Mouse (Mus musculus): ENCODE results near the gene Meis3. TPM values are rescaled to one million over a fixed set of nuclear protein-coding genes. Genes with fewer than 3 reads are reported as not detected.
A peak's percentile ranks its signal among the peaks of the same experiment; 100 is the strongest.

The Meis3 gene
- polyA plus RNA-seq, 1 experiment, result 4.5 TPM

- H3K36me3 ChIP-seq (ENCODE audit: control insufficient read depth, insufficient read depth), result no peaks in the 10 kb centered on the region
- no peak overlapping the region for H3K4me3 ChIP-seq (ENCODE audit: insufficient read depth, poor library complexity, severe bottlenecking)
- no peak overlapping the region for H3ac ChIP-seq (ENCODE audit: control insufficient read depth, insufficient read length, low read depth)
- no peaks in the 10 kb centered on the region for H3K79me2 ChIP-seq (ENCODE audit: control insufficient read depth, insufficient read depth)
- H3K27me3 ChIP-seq (ENCODE audit: control insufficient read depth, insufficient read depth, insufficient read length), result peaks cover 27% of the 10 kb centered on the region
- no peaks in the 10 kb centered on the region for H3K79me3 ChIP-seq (ENCODE audit: low read depth)
- TF ChIP-seq CEBPB (IDR thresholded peaks at IDR 0.05; ENCODE audit: low read depth), result no peak
- TF ChIP-seq CTCF (IDR thresholded peaks at IDR 0.05; ENCODE audit: control insufficient read depth, insufficient read depth, insufficient read length), result no peak
- no peak for TF ChIP-seq MAX (IDR thresholded peaks at IDR 0.05)
- no peak for TF ChIP-seq MYOG (IDR thresholded peaks at IDR 0.05; ENCODE audit: control insufficient read depth, extremely low read depth, insufficient read length)
- TF ChIP-seq FOSL1 (IDR thresholded peaks at IDR 0.05; ENCODE audit: insufficient read depth, low read length, poor library complexity, severe bottlenecking), result no peak
- no peak for TF ChIP-seq USF1 (IDR thresholded peaks at IDR 0.05; ENCODE audit: low read depth)
- no peak for TF ChIP-seq MYOD1 (IDR thresholded peaks at IDR 0.05; ENCODE audit: control insufficient read depth, insufficient read length, low read depth)
These were observed 28.1 kb upstream of the Meis3 start for GRCm38 (mm10) chr7:16146489-16147410.

- H3K36me3 ChIP-seq (ENCODE audit: control insufficient read depth, insufficient read depth), result no peaks in the 10 kb centered on the region
- H3ac ChIP-seq (ENCODE audit: control insufficient read depth, insufficient read length, low read depth), result no peak overlapping the region
- no peaks in the 10 kb centered on the region for H3K79me3 ChIP-seq (ENCODE audit: low read depth)
- H3K4me3 ChIP-seq (ENCODE audit: insufficient read depth, poor library complexity, severe bottlenecking), result no peak overlapping the region
- H3K79me2 ChIP-seq (ENCODE audit: control insufficient read depth, insufficient read depth), result no peaks in the 10 kb centered on the region
- H3K27me3 ChIP-seq (ENCODE audit: control insufficient read depth, insufficient read depth, insufficient read length), result peaks cover 30% of the 10 kb centered on the region
- no peak for TF ChIP-seq FOSL1 (IDR thresholded peaks at IDR 0.05; ENCODE audit: insufficient read depth, low read length, poor library complexity, severe bottlenecking)
- no peak for TF ChIP-seq MYOD1 (IDR thresholded peaks at IDR 0.05; ENCODE audit: control insufficient read depth, insufficient read length, low read depth)
- TF ChIP-seq USF1 (IDR thresholded peaks at IDR 0.05; ENCODE audit: low read depth), result no peak
- TF ChIP-seq MAX (IDR thresholded peaks at IDR 0.05), result no peak
- no peak for TF ChIP-seq CTCF (IDR thresholded peaks at IDR 0.05; ENCODE audit: control insufficient read depth, insufficient read depth, insufficient read length)
These were observed 27.2 kb upstream of the Meis3 start for GRCm38 (mm10) chr7:16147643-16148042.

- TF ChIP-seq CEBPB (IDR thresholded peaks at IDR 0.05; ENCODE audit: low read depth) (no peak), CTCF (IDR thresholded peaks at IDR 0.05; ENCODE audit: control insufficient read depth, insufficient read depth, insufficient read length) (no peak), MYOD1 (IDR thresholded peaks at IDR 0.05; ENCODE audit: control insufficient read depth, insufficient read length, low read depth) (no peak), MYOG (IDR thresholded peaks at IDR 0.05; ENCODE audit: control insufficient read depth, extremely low read depth, insufficient read length) (no peak), USF1 (IDR thresholded peaks at IDR 0.05; ENCODE audit: low read depth) (no peak), MAX (IDR thresholded peaks at IDR 0.05) (no peak)
- H3ac ChIP-seq (ENCODE audit: control insufficient read depth, insufficient read length, low read depth), result no peak overlapping the region
- no peak overlapping the region for H3K4me3 ChIP-seq (ENCODE audit: insufficient read depth, poor library complexity, severe bottlenecking)
- no peaks in the 10 kb centered on the region for H3K79me2 ChIP-seq (ENCODE audit: control insufficient read depth, insufficient read depth)
- no peaks in the 10 kb centered on the region for H3K36me3 ChIP-seq (ENCODE audit: control insufficient read depth, insufficient read depth)
- no peaks in the 10 kb centered on the region for H3K79me3 ChIP-seq (ENCODE audit: low read depth)
- H3K27me3 ChIP-seq (ENCODE audit: control insufficient read depth, insufficient read depth, insufficient read length), result peaks cover 30% of the 10 kb centered on the region
These were observed 25.6 kb upstream of the Meis3 start for GRCm38 (mm10) chr7:16149241-16149640.

- TF ChIP-seq MYOG (IDR thresholded peaks at IDR 0.05; ENCODE audit: control insufficient read depth, extremely low read depth, insufficient read length) (no peak), MYOD1 (IDR thresholded peaks at IDR 0.05; ENCODE audit: control insufficient read depth, insufficient read length, low read depth) (no peak), MAX (IDR thresholded peaks at IDR 0.05) (no peak), USF1 (IDR thresholded peaks at IDR 0.05; ENCODE audit: low read depth) (no peak), FOSL1 (IDR thresholded peaks at IDR 0.05; ENCODE audit: insufficient read depth, low read length, poor library complexity, severe bottlenecking) (no peak), CTCF (IDR thresholded peaks at IDR 0.05; ENCODE audit: control insufficient read depth, insufficient read depth, insufficient read length) (no peak), CEBPB (IDR thresholded peaks at IDR 0.05; ENCODE audit: low read depth) (no peak)
- no peak overlapping the region for H3K4me3 ChIP-seq (ENCODE audit: insufficient read depth, poor library complexity, severe bottlenecking)
- H3K79me3 ChIP-seq (ENCODE audit: low read depth), result no peaks in the 10 kb centered on the region
- no peaks in the 10 kb centered on the region for H3K36me3 ChIP-seq (ENCODE audit: control insufficient read depth, insufficient read depth)
- H3K27me3 ChIP-seq (ENCODE audit: control insufficient read depth, insufficient read depth, insufficient read length), result peaks cover 23% of the 10 kb centered on the region
- H3ac ChIP-seq (ENCODE audit: control insufficient read depth, insufficient read length, low read depth), result no peak overlapping the region
- no peaks in the 10 kb centered on the region for H3K79me2 ChIP-seq (ENCODE audit: control insufficient read depth, insufficient read depth)
These were observed 24.4 kb upstream of the Meis3 start for GRCm38 (mm10) chr7:16150191-16151145.

- H3ac ChIP-seq (ENCODE audit: control insufficient read depth, insufficient read length, low read depth), result no peak overlapping the region
- H3K79me2 ChIP-seq (ENCODE audit: control insufficient read depth, insufficient read depth), result no peaks in the 10 kb centered on the region
These were observed 21.4 kb upstream of the Meis3 start for GRCm38 (mm10) chr7:16153522-16153921.

More at GRCm38 (mm10) chr7:16153522-16153921, 21.4 kb upstream of the Meis3 start:
- Histone ChIP-seq H3K27me3 (ENCODE audit: control insufficient read depth, insufficient read depth, insufficient read length) (peaks cover 8% of the 10 kb centered on the region), H3K4me3 (ENCODE audit: insufficient read depth, poor library complexity, severe bottlenecking) (no peak overlapping the region), H3K79me3 (ENCODE audit: low read depth) (no peaks in the 10 kb centered on the region), H3K36me3 (ENCODE audit: control insufficient read depth, insufficient read depth) (no peaks in the 10 kb centered on the region)
- TF ChIP-seq FOSL1 (IDR thresholded peaks at IDR 0.05; ENCODE audit: insufficient read depth, low read length, poor library complexity, severe bottlenecking) (no peak), CTCF (IDR thresholded peaks at IDR 0.05; ENCODE audit: control insufficient read depth, insufficient read depth, insufficient read length) (peak; percentile 14), USF1 (IDR thresholded peaks at IDR 0.05; ENCODE audit: low read depth) (no peak)
